Mouse (Mus musculus) heart, postnatal 0 days (tissue): Measurements from ENCODE around the gene Tnks2.
"Not testable (repeated sequence)": the region's sequence is repeated elsewhere in the genome, so short reads cannot be mapped to it uniquely, and the experiment has no call there.

Experiments
- CTCF ChIP-seq: IDR thresholded peaks from 2 replicates; pipeline ENCODE4 v1.5.1; 2016; ENCODE audit warnings: antibody characterized with exemption, control low read depth, low read depth
- EP300 ChIP-seq: IDR thresholded peaks from 2 replicates; pipeline ENCODE4 v1.6.1; 2016; ENCODE audit warnings: antibody characterized with exemption, low read depth

DNA sequence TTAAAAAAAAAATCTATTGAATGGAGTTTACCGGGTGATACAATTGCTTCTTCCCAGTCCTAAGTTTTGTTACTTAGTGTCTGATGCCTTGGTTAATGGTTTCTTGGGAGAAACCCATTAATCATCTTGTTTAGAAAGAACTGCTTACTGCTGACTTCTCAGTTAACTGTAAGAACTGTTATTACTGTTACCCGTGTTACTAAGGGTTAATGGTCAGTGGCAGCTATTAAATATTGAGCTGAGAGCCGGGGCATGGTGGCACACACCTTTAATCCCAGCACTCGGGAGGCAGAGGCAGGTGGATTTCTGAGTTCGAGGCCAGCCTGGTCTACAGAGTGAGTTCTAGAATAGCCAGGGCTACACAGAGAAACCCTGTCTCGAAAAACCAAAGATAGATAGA lies 12.7 kb upstream of the Tnks2 start:
- not testable (repeated sequence) for TF ChIP-seq CTCF, EP300
